Mouse (Mus musculus): ENCODE results near the gene Bbox1. TPM values are rescaled to one million over a fixed set of nuclear protein-coding genes. Genes with fewer than 3 reads are reported as not detected.

Gene Bbox1
- polyA plus RNA-seq, 1 experiment, result not detected

- no peaks in the 10 kb centered on the region for H3K4me1 ChIP-seq (ENCODE audit: control insufficient read depth)
- H3K9me3 ChIP-seq (ENCODE audit: control insufficient read depth, low read length), result no peaks in the 10 kb centered on the region
- no peaks in the 10 kb centered on the region for H3K36me3 ChIP-seq (ENCODE audit: control insufficient read depth)
- H3K27me3 ChIP-seq (ENCODE audit: control insufficient read depth), result no peaks in the 10 kb centered on the region
- no peak overlapping the region for H3K4me3 ChIP-seq (replicated peaks)
- TF ChIP-seq TAL1 (IDR thresholded peaks at IDR 0.05; ENCODE audit: low read length) (no peak), GATA1 (IDR thresholded peaks at IDR 0.05; ENCODE audit: low read length) (no peak)
These were observed 91.6 kb downstream of the Bbox1 start for GRCm38 (mm10) chr2:110222793-110223192.

DNA sequence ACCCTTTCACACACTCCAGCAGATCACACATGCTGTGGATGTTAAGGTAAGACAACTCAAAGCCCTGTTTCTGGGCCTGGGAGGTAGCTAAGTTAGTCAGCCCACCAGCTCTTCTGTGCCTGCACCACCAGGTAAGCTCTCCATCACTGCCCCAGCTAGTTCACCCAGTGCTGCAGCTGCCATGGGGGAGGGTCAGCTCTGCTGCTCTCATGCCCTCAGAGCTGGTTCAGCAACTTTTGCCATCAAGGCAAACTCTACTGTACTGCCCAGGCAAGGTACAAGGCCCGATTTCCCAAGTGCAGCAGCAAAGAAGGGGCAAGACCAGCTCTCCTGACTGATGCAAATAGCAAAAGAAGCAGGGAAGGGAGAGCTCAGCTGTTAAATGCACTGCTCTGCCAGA is 93.9 kb downstream of the Bbox1 start:
- no peak for TF ChIP-seq TAL1 (IDR thresholded peaks at IDR 0.05; ENCODE audit: low read length)
- TF ChIP-seq GATA1 (IDR thresholded peaks at IDR 0.05; ENCODE audit: low read length), result no peak
- Histone ChIP-seq H3K27me3 (ENCODE audit: control insufficient read depth) (no peaks in the 10 kb centered on the region), H3K4me1 (ENCODE audit: control insufficient read depth) (no peaks in the 10 kb centered on the region), H3K36me3 (ENCODE audit: control insufficient read depth) (no peaks in the 10 kb centered on the region), H3K4me3 (replicated peaks) (no peak overlapping the region), H3K9me3 (ENCODE audit: control insufficient read depth, low read length) (no peaks in the 10 kb centered on the region)

DNA sequence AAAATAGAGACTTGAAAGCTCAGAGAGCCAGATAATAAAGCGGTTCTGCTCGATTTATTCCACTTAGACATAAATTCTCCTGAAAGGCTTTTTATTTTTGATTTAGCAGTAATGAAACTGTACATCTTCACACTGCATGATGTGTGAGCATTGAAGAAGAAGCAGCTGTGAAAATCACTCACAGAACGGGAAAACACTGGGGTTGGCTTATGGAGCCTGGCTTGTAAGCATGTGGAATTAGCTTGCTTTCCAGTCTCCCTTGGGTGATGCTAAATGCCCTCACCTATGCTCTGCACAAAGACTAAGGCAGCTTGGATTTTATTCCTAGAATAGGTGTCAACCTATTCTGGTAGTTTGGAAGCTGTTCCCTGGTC is 98.7 kb downstream of the Bbox1 start:
- Histone ChIP-seq H3K4me1 (ENCODE audit: control insufficient read depth) (no peaks in the 10 kb centered on the region), H3K9me3 (ENCODE audit: control insufficient read depth, low read length) (no peaks in the 10 kb centered on the region), H3K27me3 (ENCODE audit: control insufficient read depth) (no peaks in the 10 kb centered on the region), H3K36me3 (ENCODE audit: control insufficient read depth) (no peaks in the 10 kb centered on the region), H3K4me3 (replicated peaks) (no peak overlapping the region)
- no peak for TF ChIP-seq GATA1 (IDR thresholded peaks at IDR 0.05; ENCODE audit: low read length)
- no peak for TF ChIP-seq TAL1 (IDR thresholded peaks at IDR 0.05; ENCODE audit: low read length)

DNA sequence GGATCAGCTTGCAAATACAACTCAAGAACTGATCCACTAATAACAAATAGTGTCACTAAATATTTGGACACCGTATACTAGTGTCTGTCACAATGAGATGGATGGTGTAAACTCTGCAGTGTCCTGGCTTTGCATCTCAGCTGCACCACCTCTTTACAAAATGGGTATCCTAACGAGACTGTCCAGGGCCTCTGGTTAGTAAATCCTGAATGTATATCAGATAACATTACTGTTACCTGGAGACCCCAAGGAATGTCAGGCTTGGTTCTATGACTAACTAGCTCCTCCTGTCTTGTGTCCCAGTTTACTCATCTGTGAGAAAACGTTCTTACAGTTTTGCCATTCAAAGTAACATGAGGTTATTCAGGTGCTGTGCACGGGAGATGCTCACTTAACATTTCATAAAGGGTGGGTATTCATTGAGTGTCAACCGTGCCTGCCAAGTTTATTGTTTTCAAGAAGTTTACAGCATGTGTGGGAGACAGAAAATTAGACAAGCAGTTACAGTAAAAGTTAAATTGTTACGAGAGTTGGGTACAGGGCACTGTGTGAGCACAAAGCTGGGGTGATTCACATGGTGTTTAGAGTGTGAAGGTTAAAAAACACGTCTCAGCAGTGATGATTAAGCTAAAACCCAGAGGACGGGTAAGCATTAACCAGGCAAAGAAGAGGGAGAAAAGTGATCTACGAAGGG is 99.2 kb downstream of the Bbox1 start:
- no peaks in the 10 kb centered on the region for H3K4me1 ChIP-seq (ENCODE audit: control insufficient read depth)
- no peaks in the 10 kb centered on the region for H3K36me3 ChIP-seq (ENCODE audit: control insufficient read depth)
- no peaks in the 10 kb centered on the region for H3K9me3 ChIP-seq (ENCODE audit: control insufficient read depth, low read length)
- no peak overlapping the region for H3K4me3 ChIP-seq (replicated peaks)
- no peak for TF ChIP-seq GATA1 (IDR thresholded peaks at IDR 0.05; ENCODE audit: low read length)
- no peak for TF ChIP-seq TAL1 (IDR thresholded peaks at IDR 0.05; ENCODE audit: low read length)
- no peaks in the 10 kb centered on the region for H3K27me3 ChIP-seq (ENCODE audit: control insufficient read depth)

DNA sequence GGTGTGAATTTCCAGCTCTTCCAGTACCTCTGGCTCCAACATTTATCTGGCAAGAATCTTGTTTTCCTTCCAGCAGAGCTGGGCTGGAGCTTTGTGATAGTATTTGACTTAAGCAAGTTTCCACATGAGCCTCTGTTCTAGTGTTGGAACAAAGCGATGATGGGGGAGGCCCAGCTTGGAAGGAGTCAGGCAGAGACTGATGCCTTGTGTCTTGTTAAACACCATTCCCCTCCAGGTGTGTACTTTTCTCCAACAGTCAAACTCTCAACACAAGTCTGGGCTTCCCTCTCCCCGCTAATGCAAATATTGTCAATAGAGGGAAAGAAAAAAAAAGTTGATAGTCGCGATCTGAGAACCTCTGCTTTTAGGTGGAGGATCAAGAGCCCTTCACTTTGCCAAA is 100.1 kb downstream of the Bbox1 start:
- no peak for TF ChIP-seq GATA1 (IDR thresholded peaks at IDR 0.05; ENCODE audit: low read length)
- no peak for TF ChIP-seq TAL1 (IDR thresholded peaks at IDR 0.05; ENCODE audit: low read length)
- Histone ChIP-seq H3K4me3 (replicated peaks) (no peak overlapping the region), H3K4me1 (ENCODE audit: control insufficient read depth) (no peaks in the 10 kb centered on the region), H3K36me3 (ENCODE audit: control insufficient read depth) (no peaks in the 10 kb centered on the region), H3K27me3 (ENCODE audit: control insufficient read depth) (no peaks in the 10 kb centered on the region), H3K9me3 (ENCODE audit: control insufficient read depth, low read length) (no peaks in the 10 kb centered on the region)

Other genes with a start within 250 kb of the Bbox1 start
- not detected in 2 replicates for gene Fibin, start 48.6 kb upstream of the Bbox1 start, polyA plus RNA-seq (2012)

Data from erythroblast, embryonic 14.5 days (primary cell).